Mouse (Mus musculus): ENCODE measurements around the gene Lsp1. TPM values are rescaled to one million over a fixed set of nuclear protein-coding genes. Genes with fewer than 3 reads are reported as not detected.
A peak's percentile ranks its signal among the peaks of the same experiment; 100 is the strongest.

Lsp1 gene
- polyA plus RNA-seq, 1 experiment from 2014 or later: 99.6 TPM

DNA sequence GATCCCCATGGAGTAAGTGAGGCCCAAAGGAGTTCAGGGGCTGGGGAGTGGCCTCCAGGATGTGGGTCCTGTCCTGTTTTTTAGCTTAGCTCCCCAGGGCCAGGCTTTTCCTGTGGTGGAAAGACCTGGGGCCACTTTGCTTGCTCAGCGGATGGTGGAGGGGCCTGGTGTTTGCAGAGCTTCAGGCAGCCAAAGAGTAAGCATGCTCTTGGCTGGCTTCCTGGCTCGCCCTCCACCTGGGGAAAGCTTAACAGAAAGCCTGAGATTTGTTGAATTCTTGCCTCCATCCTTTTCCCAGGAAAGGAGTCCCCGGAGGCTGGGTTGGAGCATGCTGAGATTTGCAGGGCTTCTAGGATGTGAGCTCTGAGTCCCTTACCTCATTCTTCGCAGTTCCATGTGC is 74.5 kb downstream of the Lsp1 start:
- no peak overlapping the region for H3K4me2 ChIP-seq
- no peaks in the 10 kb centered on the region for H3K9me3 ChIP-seq (ENCODE audit: low read depth, low read length)
- ATAC-seq (ENCODE audit: insufficient read depth) (no peak), DNase-seq (peak; percentile 73)
- H3K27me3 ChIP-seq (ENCODE audit: insufficient read depth, low read length): no peaks in the 10 kb centered on the region
- H3K4me3 ChIP-seq (ENCODE audit: low read depth, low read length): no peak overlapping the region
- H3K9ac ChIP-seq: 0 out of 2 replicates have a peak overlapping the region, but pooled peaks have one; percentile 20
- peaks cover 10% of the 10 kb centered on the region; the same call in 1 of the 2 replicates for H3K36me3 ChIP-seq (ENCODE audit: insufficient read depth)
- no peak for TF ChIP-seq CTCF (IDR thresholded peaks at IDR 0.05; ENCODE audit: low read depth)
- H3K27ac ChIP-seq (ENCODE audit: low read depth): peak overlapping the region; percentile 97
- H3K4me1 ChIP-seq (ENCODE audit: insufficient read depth): peaks cover 47% of the 10 kb centered on the region
- WGBS: 54% methylated on average over 4 of the region's 4 CpGs

DNA sequence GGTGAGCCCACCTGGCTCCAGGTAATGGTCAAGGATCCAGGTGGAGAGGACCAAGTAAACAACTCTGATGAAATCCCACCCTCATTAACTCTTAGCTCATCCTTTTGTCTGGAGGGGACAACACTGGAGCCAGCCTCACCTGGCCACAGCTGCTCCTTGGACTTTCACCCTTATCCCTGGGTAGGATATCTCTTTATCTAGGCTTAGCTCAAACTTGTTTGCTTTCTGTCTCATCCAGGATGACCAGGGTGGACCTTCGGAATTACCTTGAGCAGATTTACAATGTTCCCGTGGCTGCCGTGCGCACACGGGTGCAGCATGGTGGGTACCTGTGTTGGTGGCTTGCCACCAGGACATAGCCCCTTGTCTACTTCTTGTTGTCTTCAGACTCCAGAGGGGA is 75.2 kb downstream of the Lsp1 start:
- Histone ChIP-seq H3K4me2 (no peak overlapping the region), H3K27me3 (ENCODE audit: insufficient read depth, low read length) (no peaks in the 10 kb centered on the region), H3K4me3 (ENCODE audit: low read depth, low read length) (no peak overlapping the region), H3K36me3 (ENCODE audit: insufficient read depth) (peaks cover 13% of the 10 kb centered on the region), H3K4me1 (ENCODE audit: insufficient read depth) (peaks cover 47% of the 10 kb centered on the region), H3K9ac (no peak overlapping the region), H3K9me3 (ENCODE audit: low read depth, low read length) (no peaks in the 10 kb centered on the region), H3K27ac (ENCODE audit: low read depth) (peak overlapping the region; percentile 97)
- ATAC-seq (ENCODE audit: insufficient read depth) (no peak), DNase-seq (no peak)
- WGBS: 95% methylated on average over 5 of the region's 5 CpGs
- TF ChIP-seq CTCF (IDR thresholded peaks at IDR 0.05; ENCODE audit: low read depth): no peak

DNA sequence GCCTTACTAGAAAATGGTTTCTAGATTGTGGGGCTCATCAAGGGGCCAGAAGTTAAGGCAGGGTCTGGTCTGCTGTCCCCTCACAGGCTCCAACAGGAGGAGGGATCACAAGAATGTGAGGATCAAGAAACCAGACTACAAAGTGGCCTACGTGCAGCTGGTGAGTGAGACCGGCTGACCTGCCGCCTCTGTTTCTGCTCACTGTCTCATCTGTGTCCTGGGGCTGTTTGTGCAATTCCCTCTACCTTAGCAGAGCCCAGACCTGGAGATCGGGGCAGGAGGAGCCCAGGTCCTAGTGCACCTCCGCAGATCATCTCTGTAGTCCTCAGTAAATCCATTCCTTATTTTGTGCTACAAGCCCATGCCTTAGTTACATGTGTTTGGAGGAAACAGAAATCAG is 76.6 kb downstream of the Lsp1 start:
- Histone ChIP-seq H3K4me1 (ENCODE audit: insufficient read depth) (peaks cover 48% of the 10 kb centered on the region), H3K4me3 (ENCODE audit: low read depth, low read length) (no peak overlapping the region), H3K9ac (no peak overlapping the region), H3K4me2 (no peak overlapping the region), H3K9me3 (ENCODE audit: low read depth, low read length) (no peaks in the 10 kb centered on the region), H3K27ac (ENCODE audit: low read depth) (peak overlapping the region; percentile 83; the same call in 1 of the 2 replicates), H3K27me3 (ENCODE audit: insufficient read depth, low read length) (no peaks in the 10 kb centered on the region), H3K36me3 (ENCODE audit: insufficient read depth) (peaks cover 16% of the 10 kb centered on the region)
- ATAC-seq (ENCODE audit: insufficient read depth): no peak
- DNase-seq: no peak
- no peak for TF ChIP-seq CTCF (IDR thresholded peaks at IDR 0.05; ENCODE audit: low read depth)
- 56% methylated on average over 5 of the region's 5 CpGs for WGBS

GRCm38 (mm10) chr7:142537879-142538278 is 77.3 kb downstream of the Lsp1 start:
- H3K4me1 ChIP-seq (ENCODE audit: insufficient read depth): peaks cover 48% of the 10 kb centered on the region
- H3K4me3 ChIP-seq (ENCODE audit: low read depth, low read length): no peak overlapping the region
- peak; percentile 77 for TF ChIP-seq CTCF (IDR thresholded peaks at IDR 0.05; ENCODE audit: low read depth)
- H3K4me2 ChIP-seq: peak overlapping the region; percentile 25; the same call in 1 of the 2 replicates
- peak; percentile 57 for ATAC-seq (ENCODE audit: insufficient read depth)
- peak overlapping the region; percentile 83 for H3K27ac ChIP-seq (ENCODE audit: low read depth)
- no peaks in the 10 kb centered on the region for H3K27me3 ChIP-seq (ENCODE audit: insufficient read depth, low read length)
- no peaks in the 10 kb centered on the region for H3K9me3 ChIP-seq (ENCODE audit: low read depth, low read length)
- peak overlapping the region; percentile 36 for H3K9ac ChIP-seq
- DNase-seq: peak; percentile 95
- 6% methylated on average over 6 of the region's 6 CpGs for WGBS
- peaks cover 16% of the 10 kb centered on the region for H3K36me3 ChIP-seq (ENCODE audit: insufficient read depth)

GRCm38 (mm10) chr7:142538291-142538690 is 77.7 kb downstream of the Lsp1 start:
- Histone ChIP-seq H3K4me1 (ENCODE audit: insufficient read depth) (peaks cover 51% of the 10 kb centered on the region), H3K4me2 (peak overlapping the region; percentile 25; the same call in 1 of the 2 replicates), H3K9ac (peak overlapping the region; percentile 36), H3K27ac (ENCODE audit: low read depth) (peak overlapping the region; percentile 83), H3K9me3 (ENCODE audit: low read depth, low read length) (no peaks in the 10 kb centered on the region), H3K36me3 (ENCODE audit: insufficient read depth) (peaks cover 16% of the 10 kb centered on the region), H3K4me3 (ENCODE audit: low read depth, low read length) (no peak overlapping the region), H3K27me3 (ENCODE audit: insufficient read depth, low read length) (no peaks in the 10 kb centered on the region)
- no peak for TF ChIP-seq CTCF (IDR thresholded peaks at IDR 0.05; ENCODE audit: low read depth)
- WGBS: 10% methylated on average over 4 of the region's 4 CpGs
- ATAC-seq (ENCODE audit: insufficient read depth): no peak
- no peak for DNase-seq

GRCm38 (mm10) chr7:142538766-142539165 is 78.2 kb downstream of the Lsp1 start:
- Histone ChIP-seq H3K4me1 (ENCODE audit: insufficient read depth) (peaks cover 48% of the 10 kb centered on the region), H3K27me3 (ENCODE audit: insufficient read depth, low read length) (no peaks in the 10 kb centered on the region), H3K4me3 (ENCODE audit: low read depth, low read length) (no peak overlapping the region), H3K4me2 (no peak overlapping the region), H3K9me3 (ENCODE audit: low read depth, low read length) (no peaks in the 10 kb centered on the region), H3K9ac (peak overlapping the region; percentile 36; the same call in 1 of the 2 replicates), H3K36me3 (ENCODE audit: insufficient read depth) (peaks cover 16% of the 10 kb centered on the region), H3K27ac (ENCODE audit: low read depth) (peak overlapping the region; percentile 83)
- TF ChIP-seq CTCF (IDR thresholded peaks at IDR 0.05; ENCODE audit: low read depth): no peak
- WGBS: 15% methylated on average over 6 of the region's 6 CpGs
- ATAC-seq (ENCODE audit: insufficient read depth) (no peak), DNase-seq (peak; percentile 63)

DNA sequence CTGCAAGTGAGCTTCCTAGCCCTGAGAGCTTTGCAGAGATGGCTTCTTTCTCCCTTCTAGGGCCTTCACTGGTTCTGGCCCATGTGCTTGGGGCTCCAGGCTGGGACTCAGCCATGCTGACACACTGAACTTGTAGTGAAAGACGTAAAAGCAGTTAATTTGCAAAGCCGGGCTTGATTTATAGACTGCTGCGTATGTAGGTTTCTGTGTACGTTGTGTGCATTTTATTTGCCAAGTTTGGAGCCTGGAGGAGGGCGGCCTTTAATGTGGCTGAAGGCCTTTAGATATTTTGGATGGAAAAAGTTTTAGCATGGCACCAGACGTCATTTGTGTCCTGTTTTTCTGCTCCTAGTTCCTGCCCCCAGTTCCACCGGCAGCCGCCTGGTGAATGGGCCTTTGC is 79.2 kb downstream of the Lsp1 start:
- Histone ChIP-seq H3K4me3 (ENCODE audit: low read depth, low read length) (no peak overlapping the region), H3K9ac (no peak overlapping the region), H3K27ac (ENCODE audit: low read depth) (peak overlapping the region; percentile 83), H3K4me1 (ENCODE audit: insufficient read depth) (peaks cover 37% of the 10 kb centered on the region), H3K4me2 (no peak overlapping the region), H3K9me3 (ENCODE audit: low read depth, low read length) (no peaks in the 10 kb centered on the region), H3K27me3 (ENCODE audit: insufficient read depth, low read length) (no peaks in the 10 kb centered on the region), H3K36me3 (ENCODE audit: insufficient read depth) (peaks cover 16% of the 10 kb centered on the region)
- ATAC-seq (ENCODE audit: insufficient read depth) (no peak), DNase-seq (peak; percentile 79)
- TF ChIP-seq CTCF (IDR thresholded peaks at IDR 0.05; ENCODE audit: low read depth): no peak
- WGBS: 35% methylated on average over 8 of the region's 8 CpGs
